9 mouse cellular contexts compared by ENCODE assay signal in the genomic region with DNA sequence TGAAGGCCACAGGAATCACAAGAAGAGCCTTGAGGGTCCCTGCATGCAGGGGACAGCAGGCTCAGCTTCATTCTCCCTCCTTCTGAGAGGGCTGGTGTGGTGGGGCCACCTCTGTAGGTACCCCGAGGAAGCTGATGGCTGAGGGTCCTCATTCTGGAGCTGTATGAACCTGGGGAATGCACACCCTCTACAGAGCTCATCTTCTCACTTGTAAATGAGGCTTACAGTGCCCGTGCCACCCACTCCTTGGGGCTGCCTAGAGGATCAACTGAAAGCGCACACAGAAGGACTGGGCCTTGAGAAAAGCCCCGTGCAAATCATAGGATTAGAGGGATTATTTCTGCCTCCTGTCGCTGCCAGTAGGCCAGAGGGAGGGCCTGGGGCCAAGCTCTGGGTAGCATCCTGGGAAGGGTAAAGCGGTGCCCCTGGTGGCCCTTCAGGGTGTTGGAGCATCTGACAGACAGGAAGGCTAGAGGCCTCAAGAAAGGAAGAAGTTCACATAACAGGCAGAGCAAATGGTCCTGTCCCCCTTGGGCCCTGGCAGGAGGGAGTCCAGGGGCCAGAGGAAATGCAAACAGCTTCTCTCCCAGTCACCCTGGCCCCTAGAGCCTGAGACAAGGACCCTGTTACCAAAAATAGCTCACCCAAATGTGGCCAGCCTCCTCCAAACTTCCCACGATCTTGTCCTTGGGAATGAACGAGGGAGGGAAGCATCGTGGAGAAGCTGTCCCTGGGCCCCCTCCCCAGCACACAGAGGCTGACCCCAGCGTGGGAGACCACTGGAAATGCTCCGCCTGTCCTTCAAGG. TPM values are rescaled to one million over a fixed set of nuclear protein-coding genes. Genes with fewer than 3 reads are reported as not detected.
DNase-seq lines count a peak whose midpoint lies in the region; ATAC-seq and TF ChIP-seq lines count a peak whose summit lies in the region.
"Had no signal": no experiment of that assay in that cellular context is flagged by ENCODE, and none has a peak within 500 bp of the region (broad histone marks: within the 10 kb centered on the region; RNA-seq: fewer than 3 reads in every experiment).

No protein-coding gene starts in this region.

- TF ChIP-seq POLR2A in testis, adult 2 months (IDR thresholded peaks at IDR 0.05; ENCODE audit: control insufficient read depth, low read depth, low read length) = no peak

- H3K4me2 ChIP-seq in forebrain, embryonic 11.5 days (ENCODE audit: low read depth, low read length, severe bottlenecking) = no peak overlapping the region
- H3K4me2 ChIP-seq: hindbrain, embryonic 15.5 days had no signal

- no peak overlapping the region for H3K9ac ChIP-seq in forebrain, embryonic 11.5 days (ENCODE audit: low read length)
- H3K9ac ChIP-seq: hindbrain, embryonic 15.5 days had no signal

- WGBS in forebrain, embryonic 10.5 days = 38% methylated on average over 11 of the region's 11 CpGs
- WGBS in forebrain, embryonic 11.5 days = 35% methylated on average over 11 of the region's 11 CpGs

- no peak overlapping the region for H3K4me3 ChIP-seq in forebrain, embryonic 10.5 days
- no peak overlapping the region for H3K4me3 ChIP-seq in forebrain, embryonic 11.5 days (ENCODE audit: low read depth, low read length)
- no peak overlapping the region for H3K4me3 ChIP-seq in testis, adult 2 months (ENCODE audit: control insufficient read depth, low read depth, low read length)
- H3K4me3 ChIP-seq: hindbrain, embryonic 15.5 days had no signal

- H3K4me1 ChIP-seq in forebrain, embryonic 10.5 days = peaks cover 79% of the 10 kb centered on the region
- peaks cover 10% of the 10 kb centered on the region; the same call in 1 of the 2 replicates for H3K4me1 ChIP-seq in forebrain, embryonic 11.5 days (replicated peaks; ENCODE audit: control insufficient read depth, insufficient read depth, low read length)
- peaks cover 11% of the 10 kb centered on the region for H3K4me1 ChIP-seq in testis, adult 2 months (ENCODE audit: control insufficient read depth, insufficient read depth, low read length)

- peaks cover 50% of the 10 kb centered on the region for H3K36me3 ChIP-seq in forebrain, embryonic 10.5 days (replicated peaks)
- no peaks in the 10 kb centered on the region; the same call in 1 of the 2 replicates for H3K36me3 ChIP-seq in forebrain, embryonic 11.5 days (ENCODE audit: control insufficient read depth, insufficient read depth, low read length)
- H3K36me3 ChIP-seq in testis, adult 2 months (ENCODE audit: control insufficient read depth, insufficient read depth, low read length) = no peaks in the 10 kb centered on the region

- no peak for DNase-seq in forebrain, embryonic 10.5 days (ENCODE audit: extremely low spot score, low spot score)
- no peak for DNase-seq in forebrain, embryonic 11.5 days (ENCODE audit: low spot score)
- no peak for DNase-seq in testis, postnatal 14 days (ENCODE audit: low spot score)
- peak; percentile 51 to 63 for DNase-seq in kidney, postnatal 4 days
- DNase-seq in retina, postnatal 7 days (ENCODE audit: low read depth, low spot score) = peak; percentile 85
- DNase-seq in natural killer cell, adult 2 months (ENCODE audit: low spot score in 2 of 2) = no peak
- DNase-seq in cerebellum, postnatal 36 days = no peak

- 0 out of 2 replicates have a peak, but pooled peaks have one; percentile 23 for TF ChIP-seq CTCF in testis, adult 2 months (IDR thresholded peaks at IDR 0.05; ENCODE audit: control insufficient read depth, insufficient read depth, insufficient replicate concordance, low read depth, low read length)

- ATAC-seq in forebrain, embryonic 11.5 days (replicated peaks; ENCODE audit: low FRiP score) = no peak

- H3K9me3 ChIP-seq in forebrain, embryonic 10.5 days = no peaks in the 10 kb centered on the region
- H3K9me3 ChIP-seq in forebrain, embryonic 11.5 days (ENCODE audit: control insufficient read depth, low read length) = no peaks in the 10 kb centered on the region
- H3K9me3 ChIP-seq: hindbrain, embryonic 15.5 days had no signal

- H3K27ac ChIP-seq in forebrain, embryonic 10.5 days = peak overlapping the region; percentile 75
- no peak overlapping the region for H3K27ac ChIP-seq in forebrain, embryonic 11.5 days (ENCODE audit: low read depth, low read length)
- no peak overlapping the region for H3K27ac ChIP-seq in testis, adult 2 months (ENCODE audit: control insufficient read depth, insufficient read depth, low read depth, low read length)
- H3K27ac ChIP-seq: hindbrain, embryonic 15.5 days had no signal

- H3K27me3 ChIP-seq in forebrain, embryonic 10.5 days (ENCODE audit: poor library complexity, severe bottlenecking) = no peaks in the 10 kb centered on the region
- no peaks in the 10 kb centered on the region for H3K27me3 ChIP-seq in forebrain, embryonic 11.5 days (ENCODE audit: control insufficient read depth, insufficient read depth, low read length)
- H3K27me3 ChIP-seq in testis, adult 2 months (ENCODE audit: control insufficient read depth, insufficient read depth, low read length) = no peaks in the 10 kb centered on the region
- H3K27me3 ChIP-seq: hindbrain, embryonic 15.5 days had no signal

RNA-seq across cellular contexts. Expression of a gene that starts 16.2 kb away (rescaled TPM):
- 63.7 and 66.3 TPM in 2 replicates for polyA plus RNA-seq in forebrain, embryonic 10.5 days (2016; fragmentation: Nextera tagmentation; extraction: Ambion mirVana)
- polyA plus RNA-seq in forebrain, embryonic 11.5 days (2014; fragmentation: Nextera tagmentation; extraction: Ambion mirVana) = 57.7 and 60.7 TPM in 2 replicates
- polyA plus RNA-seq in testis, adult 2 months (2012; rRNA removed) = 26.7 and 28.0 TPM in 2 replicates

RNA-seq across cellular contexts. Expression of a gene that starts 16.2 kb away (rescaled TPM):
- 9.2 and 9.3 TPM in 2 replicates for polyA plus RNA-seq in forebrain, embryonic 10.5 days (2016; fragmentation: Nextera tagmentation; extraction: Ambion mirVana)
- polyA plus RNA-seq in forebrain, embryonic 11.5 days (2014; fragmentation: Nextera tagmentation; extraction: Ambion mirVana) = 7.6 and 7.7 TPM in 2 replicates
- 13.5 and 15.9 TPM in 2 replicates for polyA plus RNA-seq in testis, adult 2 months (2012; rRNA removed)

RNA-seq across cellular contexts. Expression of a gene that starts 23.6 kb away (rescaled TPM):
- 17.6 and 19.1 TPM in 2 replicates for polyA plus RNA-seq in forebrain, embryonic 10.5 days (2016; fragmentation: Nextera tagmentation; extraction: Ambion mirVana)
- 20.5 and 23.3 TPM in 2 replicates for polyA plus RNA-seq in forebrain, embryonic 11.5 days (2014; fragmentation: Nextera tagmentation; extraction: Ambion mirVana)
- 17.2 and 17.4 TPM in 2 replicates for polyA plus RNA-seq in testis, adult 2 months (2012; rRNA removed)

RNA-seq across cellular contexts. Expression of a gene that starts 31.2 kb away (rescaled TPM):
- 93.5 and 94.7 TPM in 2 replicates for polyA plus RNA-seq in forebrain, embryonic 10.5 days (2016; fragmentation: Nextera tagmentation; extraction: Ambion mirVana)
- 87.4 and 91.4 TPM in 2 replicates for polyA plus RNA-seq in forebrain, embryonic 11.5 days (2014; fragmentation: Nextera tagmentation; extraction: Ambion mirVana)
- polyA plus RNA-seq in testis, adult 2 months (2012; rRNA removed) = 104 and 114 TPM in 2 replicates

Comparison
In these comparisons a context has a peak if more than half of its experiments do, and no peak if none do; other contexts are left out.
1. DNase-seq: peak in kidney, postnatal 4 days (2 of 2) and retina, postnatal 7 days (single experiment); none in forebrain, embryonic 10.5 days (single experiment), forebrain, embryonic 11.5 days (single experiment), testis, postnatal 14 days (single experiment), natural killer cell, adult 2 months (0 of 2) and cerebellum, postnatal 36 days (0 of 2).